Mouse (Mus musculus) cerebellum, adult 2 months (tissue): ENCODE data around the gene Slc26a8. TPM values are rescaled to one million over a fixed set of nuclear protein-coding genes. Genes with fewer than 3 reads are reported as not detected.

ENCODE experiments used
- DNase-seq, 2 experiments: peaks; one replicate each; pipeline ENCODE4 v3.0.0; 2021
- H3K27ac ChIP-seq: fragments of 200-500 bp; 2 replicates; pipeline ENCODE4 v1.5.1; 2012; ENCODE audit warnings: low read length, control low read depth, inconsistent platforms; ENCODE audit not compliant: insufficient read depth
- H3K27me3 ChIP-seq: fragments of 200-500 bp; 2 replicates; pipeline ENCODE4 v1.6.1; 2012; ENCODE audit warnings: inconsistent platforms, mild to moderate bottlenecking, low read length, moderate library complexity; ENCODE audit not compliant: control insufficient read depth, insufficient read depth
- H3K4me1 ChIP-seq: fragments of 200-500 bp; 2 replicates; pipeline ENCODE4 v1.6.1; 2011; ENCODE audit warnings: low read length; ENCODE audit not compliant: control insufficient read depth, insufficient read depth
- H3K4me3 ChIP-seq: fragments of 200-500 bp; replicated peaks from 2 replicates; pipeline ENCODE3; 2011; ENCODE audit warnings: mild to moderate bottlenecking, low read depth, low read length, control low read depth; ENCODE audit not compliant: insufficient read depth
- CTCF ChIP-seq: fragments of 200-500 bp; IDR thresholded peaks from 2 replicates; pipeline ENCODE4 v1.5.1; 2011; ENCODE audit warnings: low read depth, mild to moderate bottlenecking, control low read depth, low read length, moderate library complexity, borderline replicate concordance; ENCODE audit not compliant: insufficient read depth
- POLR2A ChIP-seq: fragments of 200-500 bp; IDR thresholded peaks from 2 replicates; pipeline ENCODE4 v1.6.1; 2011; ENCODE audit warnings: low read length, control low read depth, borderline replicate concordance; ENCODE audit not compliant: insufficient read depth
- WGBS: fragments of 180-500 bp; shearing (Covaris S2); methylation state at CpG from one replicate; pipeline ENCODE4 v1.1.7; 2018; 5-methylcytosine and 5-hydroxymethylcytosine counted together
- polyA plus RNA-seq: library from polyadenylated mRNA; depleted of rRNA; stranded (reverse); fragments of >200 nt; gene quantifications from 2 replicates; pipeline ENCODE4 v1.2.3, GENCODE M21; 2012

Slc26a8 gene
- polyA plus RNA-seq, 1 experiment: 4.9 TPM

- Histone ChIP-seq H3K4me1 (peaks cover 6% of the 10 kb centered on the region), H3K27ac (no peak overlapping the region), H3K4me3 (no peak overlapping the region), H3K27me3 (no peaks in the 10 kb centered on the region)
- no peak for TF ChIP-seq POLR2A
- no peak for TF ChIP-seq CTCF
- 77% methylated on average over 7 of the region's 7 CpGs for WGBS
- DNase-seq: no peak
Measured at GRCm38 (mm10) chr17:28715832-28716548, 26.0 kb upstream of the Slc26a8 start.

GRCm38 (mm10) chr17:28714006-28714405, 24.0 kb upstream of the Slc26a8 start:
- TF ChIP-seq POLR2A (no peak), CTCF (no peak)
- no peak overlapping the region for H3K27ac ChIP-seq
- peaks cover 14% of the 10 kb centered on the region for H3K4me1 ChIP-seq
- WGBS: 95% methylated on average over 3 of the region's 3 CpGs
- H3K4me3 ChIP-seq: no peak overlapping the region
- DNase-seq: no peak
- H3K27me3 ChIP-seq: no peaks in the 10 kb centered on the region

GRCm38 (mm10) chr17:28712305-28712704, 22.3 kb upstream of the Slc26a8 start:
- no peak overlapping the region for H3K27ac ChIP-seq
- TF ChIP-seq POLR2A (no peak), CTCF (no peak)
- no peaks in the 10 kb centered on the region for H3K27me3 ChIP-seq
- DNase-seq: no peak
- H3K4me1 ChIP-seq: peaks cover 14% of the 10 kb centered on the region
- WGBS: 62% methylated on average over 6 of the region's 6 CpGs
- H3K4me3 ChIP-seq: no peak overlapping the region

GRCm38 (mm10) chr17:28711237-28711636, 21.2 kb upstream of the Slc26a8 start:
- 86% methylated on average over 6 of the region's 6 CpGs for WGBS
- Histone ChIP-seq H3K27me3 (no peaks in the 10 kb centered on the region), H3K4me1 (peaks cover 14% of the 10 kb centered on the region), H3K27ac (no peak overlapping the region), H3K4me3 (no peak overlapping the region)
- no peak for DNase-seq
- no peak for TF ChIP-seq POLR2A

- Histone ChIP-seq H3K4me1 (peaks cover 17% of the 10 kb centered on the region), H3K27me3 (no peaks in the 10 kb centered on the region), H3K4me3 (no peak overlapping the region), H3K27ac (no peak overlapping the region)
- TF ChIP-seq CTCF (no peak), POLR2A (no peak)
- no peak for DNase-seq
- 82% methylated on average over 8 of the region's 8 CpGs for WGBS
Measured at GRCm38 (mm10) chr17:28710291-28710688, 20.3 kb upstream of the Slc26a8 start.

- no peak overlapping the region for H3K27ac ChIP-seq
- no peak overlapping the region for H3K4me3 ChIP-seq
- DNase-seq: no peak
- H3K27me3 ChIP-seq: no peaks in the 10 kb centered on the region
- TF ChIP-seq POLR2A (no peak), CTCF (no peak)
- 88% methylated on average over 8 of the region's 8 CpGs for WGBS
- peaks cover 19% of the 10 kb centered on the region for H3K4me1 ChIP-seq
Measured at GRCm38 (mm10) chr17:28709552-28710290, 19.7 kb upstream of the Slc26a8 start.

- H3K27ac ChIP-seq: no peak overlapping the region
- 3% methylated on average over 2 of the region's 2 CpGs for WGBS
Measured at GRCm38 (mm10) chr17:28708989-28709388, 19.0 kb upstream of the Slc26a8 start.

GRCm38 (mm10) chr17:28707816-28708215, 17.8 kb upstream of the Slc26a8 start:
- Histone ChIP-seq H3K27me3 (no peaks in the 10 kb centered on the region), H3K4me3 (no peak overlapping the region), H3K4me1 (peaks cover 20% of the 10 kb centered on the region), H3K27ac (no peak overlapping the region)
- no peak for DNase-seq
- 83% methylated on average over 2 of the region's 2 CpGs for WGBS
- TF ChIP-seq POLR2A: no peak
- no peak for TF ChIP-seq CTCF

More at GRCm38 (mm10) chr17:28708989-28709388, 19.0 kb upstream of the Slc26a8 start:
- no peak overlapping the region for H3K4me3 ChIP-seq
- no peak for TF ChIP-seq CTCF
- no peak for TF ChIP-seq POLR2A
- peak in 1 of 2 experiments; percentile 42 for DNase-seq
- H3K27me3 ChIP-seq: no peaks in the 10 kb centered on the region
- peaks cover 20% of the 10 kb centered on the region for H3K4me1 ChIP-seq
